Mouse (Mus musculus): ENCODE measurements around the gene Hist1h2bn. TPM values are rescaled to one million over a fixed set of nuclear protein-coding genes. Genes with fewer than 3 reads are reported as not detected.
A peak's percentile ranks its signal among the peaks of the same experiment; 100 is the strongest.
"Not testable (repeated sequence)": the region's sequence is repeated elsewhere in the genome, so short reads cannot be mapped to it uniquely, and the experiment has no call there.

Hist1h2bn gene
- polyA plus RNA-seq, 1 experiment from 2014 or later: 2.5 TPM

- WGBS: 5% methylated on average over 33 of the region's 33 CpGs
- H3K4me2 ChIP-seq (ENCODE audit: low read depth, low read length, severe bottlenecking): peak overlapping the region; percentile 76
- no peaks in the 10 kb centered on the region for H3K4me1 ChIP-seq (replicated peaks; ENCODE audit: control insufficient read depth, insufficient read depth, low read length)
- peak overlapping the region; percentile 99 for H3K27ac ChIP-seq (ENCODE audit: low read depth, low read length)
- H3K9me3 ChIP-seq (ENCODE audit: control insufficient read depth, low read length): no peaks in the 10 kb centered on the region
- peak overlapping the region; percentile 91 for H3K9ac ChIP-seq (ENCODE audit: low read length)
- peak; percentile 77 for ATAC-seq (replicated peaks; ENCODE audit: low FRiP score)
- DNase-seq (ENCODE audit: low spot score): peak; percentile 83
- H3K4me3 ChIP-seq (ENCODE audit: low read depth, low read length): peak overlapping the region; percentile 54
- H3K27me3 ChIP-seq (ENCODE audit: control insufficient read depth, insufficient read depth, low read length): no peaks in the 10 kb centered on the region
- H3K36me3 ChIP-seq (ENCODE audit: control insufficient read depth, insufficient read depth, low read length): no peaks in the 10 kb centered on the region
These were observed 25.2 kb downstream of the Hist1h2bn start for GRCm38 (mm10) chr13:21778814-21779766.

- H3K27me3 ChIP-seq (ENCODE audit: control insufficient read depth, insufficient read depth, low read length): no peaks in the 10 kb centered on the region
- H3K9me3 ChIP-seq (ENCODE audit: control insufficient read depth, low read length): no peaks in the 10 kb centered on the region
- peak within 1 kb of the TSS; percentile 54 for H3K4me3 ChIP-seq (ENCODE audit: low read depth, low read length)
- H3K27ac ChIP-seq (ENCODE audit: low read depth, low read length): peak within 1 kb of the TSS; percentile 99
- H3K4me2 ChIP-seq (ENCODE audit: low read depth, low read length, severe bottlenecking): peak within 1 kb of the TSS; percentile 76
- peak within 1 kb of the TSS; percentile 91 for H3K9ac ChIP-seq (ENCODE audit: low read length)
- H3K36me3 ChIP-seq (ENCODE audit: control insufficient read depth, insufficient read depth, low read length): no peaks in the 10 kb centered on the region
- DNase-seq (ENCODE audit: low spot score) (peak; percentile 88), ATAC-seq (replicated peaks; ENCODE audit: low FRiP score) (peak; percentile 55)
- under 1% methylated on average over 44 of the region's 44 CpGs for WGBS
- H3K4me1 ChIP-seq (replicated peaks; ENCODE audit: control insufficient read depth, insufficient read depth, low read length): 0 out of 2 replicates have a peak, but pooled peaks cover 3% of the 10 kb centered on the region
These were observed 26.1 kb downstream of the Hist1h2bn start, which contains the start of gene Hist1h1b for GRCm38 (mm10) chr13:21779767-21780731. Hist1h1b (minus strand) TSS chr13:21780625.

GRCm38 (mm10) chr13:21781021-21781555 lies 27.2 kb downstream of the Hist1h2bn start:
- 43% methylated on average over 6 of the region's 6 CpGs for WGBS
- Histone ChIP-seq H3K36me3 (ENCODE audit: control insufficient read depth, insufficient read depth, low read length) (no peaks in the 10 kb centered on the region), H3K4me1 (replicated peaks; ENCODE audit: control insufficient read depth, insufficient read depth, low read length) (peaks cover 5% of the 10 kb centered on the region; the same call in 1 of the 2 replicates), H3K9me3 (ENCODE audit: control insufficient read depth, low read length) (no peaks in the 10 kb centered on the region), H3K27me3 (ENCODE audit: control insufficient read depth, insufficient read depth, low read length) (no peaks in the 10 kb centered on the region), H3K27ac (ENCODE audit: low read depth, low read length) (peak overlapping the region; percentile 99), H3K4me2 (ENCODE audit: low read depth, low read length, severe bottlenecking) (peak overlapping the region; percentile 76), H3K4me3 (ENCODE audit: low read depth, low read length) (no peak overlapping the region), H3K9ac (ENCODE audit: low read length) (no peak overlapping the region)
- DNase-seq (ENCODE audit: low spot score): no peak
- ATAC-seq (replicated peaks; ENCODE audit: low FRiP score): no peak

- Histone ChIP-seq H3K27me3 (ENCODE audit: control insufficient read depth, insufficient read depth, low read length) (no peaks in the 10 kb centered on the region), H3K4me3 (ENCODE audit: low read depth, low read length) (no peak overlapping the region), H3K4me1 (replicated peaks; ENCODE audit: control insufficient read depth, insufficient read depth, low read length) (peaks cover 5% of the 10 kb centered on the region; the same call in 1 of the 2 replicates), H3K9ac (ENCODE audit: low read length) (no peak overlapping the region), H3K4me2 (ENCODE audit: low read depth, low read length, severe bottlenecking) (no peak overlapping the region), H3K27ac (ENCODE audit: low read depth, low read length) (peak overlapping the region; percentile 68), H3K9me3 (ENCODE audit: control insufficient read depth, low read length) (no peaks in the 10 kb centered on the region), H3K36me3 (ENCODE audit: control insufficient read depth, insufficient read depth, low read length) (no peaks in the 10 kb centered on the region)
- ATAC-seq (replicated peaks; ENCODE audit: low FRiP score) (no peak), DNase-seq (ENCODE audit: low spot score) (no peak)
- WGBS: 91% methylated on average over 1 of the region's 1 CpGs
These were observed 27.7 kb downstream of the Hist1h2bn start for GRCm38 (mm10) chr13:21781639-21782038.

- not testable (repeated sequence) for H3K4me1 ChIP-seq (replicated peaks; ENCODE audit: control insufficient read depth, insufficient read depth, low read length)
- WGBS: under 1% methylated on average over 13 of the region's 35 CpGs
These were observed 28.7 kb downstream of the Hist1h2bn start for GRCm38 (mm10) chr13:21782361-21783254.

GRCm38 (mm10) chr13:21783255-21783617 lies 29.3 kb downstream of the Hist1h2bn start, which contains the start of gene Hist1h3i:
Hist1h3i (minus strand) TSS chr13:21783370.
- Histone ChIP-seq H3K4me1 (replicated peaks; ENCODE audit: control insufficient read depth, insufficient read depth, low read length) (peaks cover 6% of the 10 kb centered on the region; the same call in 1 of the 2 replicates), H3K9ac (ENCODE audit: low read length) (peak within 1 kb of the TSS; percentile 79), H3K36me3 (ENCODE audit: control insufficient read depth, insufficient read depth, low read length) (no peaks in the 10 kb centered on the region), H3K27me3 (ENCODE audit: control insufficient read depth, insufficient read depth, low read length) (no peaks in the 10 kb centered on the region), H3K27ac (ENCODE audit: low read depth, low read length) (peak within 1 kb of the TSS; percentile 96), H3K4me2 (ENCODE audit: low read depth, low read length, severe bottlenecking) (peak within 1 kb of the TSS; percentile 67), H3K4me3 (ENCODE audit: low read depth, low read length) (peak within 1 kb of the TSS; percentile 40), H3K9me3 (ENCODE audit: control insufficient read depth, low read length) (no peaks in the 10 kb centered on the region)
- WGBS: 0% methylated on average over 13 of the region's 20 CpGs
- DNase-seq (ENCODE audit: low spot score): peak; percentile 56
- peak; percentile 71 for ATAC-seq (replicated peaks; ENCODE audit: low FRiP score)

More at GRCm38 (mm10) chr13:21782361-21783254, 28.7 kb downstream of the Hist1h2bn start:
- peak; percentile 5; the same call in 1 of the 2 replicates for ATAC-seq (replicated peaks; ENCODE audit: low FRiP score)
- H3K4me3 ChIP-seq (ENCODE audit: low read depth, low read length): peak overlapping the region; percentile 40
- not testable (repeated sequence) for H3K9me3 ChIP-seq (ENCODE audit: control insufficient read depth, low read length); H3K27me3 ChIP-seq (ENCODE audit: control insufficient read depth, insufficient read depth, low read length); H3K36me3 ChIP-seq (ENCODE audit: control insufficient read depth, insufficient read depth, low read length)
- peak overlapping the region; percentile 96 for H3K27ac ChIP-seq (ENCODE audit: low read depth, low read length)
- DNase-seq (ENCODE audit: low spot score): peak; percentile 71
- peak overlapping the region; percentile 67 for H3K4me2 ChIP-seq (ENCODE audit: low read depth, low read length, severe bottlenecking)
- H3K9ac ChIP-seq (ENCODE audit: low read length): peak overlapping the region; percentile 79

GRCm38 (mm10) chr13:21783734-21784161 lies 29.8 kb downstream of the Hist1h2bn start:
- ATAC-seq (replicated peaks; ENCODE audit: low FRiP score): no peak
- Histone ChIP-seq H3K4me2 (ENCODE audit: low read depth, low read length, severe bottlenecking) (peak overlapping the region; percentile 51), H3K9ac (ENCODE audit: low read length) (peak overlapping the region; percentile 64), H3K4me1 (replicated peaks; ENCODE audit: control insufficient read depth, insufficient read depth, low read length) (peaks cover 9% of the 10 kb centered on the region; the same call in 1 of the 2 replicates), H3K4me3 (ENCODE audit: low read depth, low read length) (peak overlapping the region; percentile 40), H3K36me3 (ENCODE audit: control insufficient read depth, insufficient read depth, low read length) (no peaks in the 10 kb centered on the region), H3K27me3 (ENCODE audit: control insufficient read depth, insufficient read depth, low read length) (no peaks in the 10 kb centered on the region), H3K9me3 (ENCODE audit: control insufficient read depth, low read length) (no peaks in the 10 kb centered on the region), H3K27ac (ENCODE audit: low read depth, low read length) (peak overlapping the region; percentile 92)
- WGBS: 1% methylated on average over 9 of the region's 9 CpGs
- peak; percentile 73 for DNase-seq (ENCODE audit: low spot score)

All from forebrain, embryonic 11.5 days (tissue).